Mouse (Mus musculus) liver, embryonic 12.5 days (tissue): ENCODE data around the gene Prpf40b. TPM values are rescaled to one million over a fixed set of nuclear protein-coding genes. Genes with fewer than 3 reads are reported as not detected.
A peak's percentile ranks its signal among the peaks of the same experiment; 100 is the strongest.
"Not testable (repeated sequence)": the region's sequence is repeated elsewhere in the genome, so short reads cannot be mapped to it uniquely, and the experiment has no call there.

Experiments used
- ATAC-seq: fragments of 200-750 bp; cut with Nextera tagmentation; 2 replicates; pipeline ENCODE4 v1.8.0; 2017; ENCODE audit warnings: moderate number of reproducible peaks, mild to moderate bottlenecking, moderate library complexity
- H3K27ac ChIP-seq: fragments of 300-500 bp; sonication (generic); 2 replicates; pipeline ENCODE4 v1.5.1; 2016; ENCODE audit warnings: mild to moderate bottlenecking
- H3K27me3 ChIP-seq: fragments of 300-500 bp; sonication (generic); replicated peaks from 2 replicates; pipeline ENCODE4 v1.6.1; 2016; ENCODE audit warnings: mild to moderate bottlenecking, moderate library complexity
- H3K36me3 ChIP-seq: fragments of 300-500 bp; sonication (generic); 2 replicates; pipeline ENCODE4 v1.6.1; 2016; ENCODE audit warnings: mild to moderate bottlenecking, moderate library complexity
- H3K4me1 ChIP-seq: fragments of 300-500 bp; sonication (generic); 2 replicates; pipeline ENCODE4 v1.6.1; 2016
- H3K4me2 ChIP-seq: fragments of 300-500 bp; sonication (generic); 2 replicates; pipeline ENCODE4 v1.6.1; 2016; ENCODE audit warnings: mild to moderate bottlenecking, moderate library complexity
- H3K4me3 ChIP-seq: fragments of 300-500 bp; sonication (generic); 2 replicates; pipeline ENCODE4 v1.5.1; 2016; ENCODE audit warnings: mild to moderate bottlenecking, moderate library complexity
- H3K9ac ChIP-seq: fragments of 300-500 bp; sonication (generic); 2 replicates; pipeline ENCODE4 v1.6.1; 2016; ENCODE audit warnings: mild to moderate bottlenecking, moderate library complexity
- H3K9me3 ChIP-seq: fragments of 300-500 bp; sonication (generic); replicated peaks from 2 replicates; pipeline ENCODE4 v1.6.1; 2016; ENCODE audit warnings: mild to moderate bottlenecking, moderate library complexity
- WGBS: fragments of 180-500 bp; shearing (Covaris S2); methylation state at CpG from one replicate; pipeline ENCODE4 v1.1.7; 2016; ENCODE audit not compliant: insufficient replicate concordance; 5-methylcytosine and 5-hydroxymethylcytosine counted together
- polyA plus RNA-seq: library from polyadenylated mRNA; unstranded; fragments of >200 nt; fragmentation: Nextera tagmentation; extraction: Ambion mirVana; gene quantifications from 2 replicates; pipeline ENCODE4 v1.2.1, GENCODE M21; 2016

Gene Prpf40b
- polyA plus RNA-seq: 13.8 and 15.5 TPM in 2 replicates

DNA sequence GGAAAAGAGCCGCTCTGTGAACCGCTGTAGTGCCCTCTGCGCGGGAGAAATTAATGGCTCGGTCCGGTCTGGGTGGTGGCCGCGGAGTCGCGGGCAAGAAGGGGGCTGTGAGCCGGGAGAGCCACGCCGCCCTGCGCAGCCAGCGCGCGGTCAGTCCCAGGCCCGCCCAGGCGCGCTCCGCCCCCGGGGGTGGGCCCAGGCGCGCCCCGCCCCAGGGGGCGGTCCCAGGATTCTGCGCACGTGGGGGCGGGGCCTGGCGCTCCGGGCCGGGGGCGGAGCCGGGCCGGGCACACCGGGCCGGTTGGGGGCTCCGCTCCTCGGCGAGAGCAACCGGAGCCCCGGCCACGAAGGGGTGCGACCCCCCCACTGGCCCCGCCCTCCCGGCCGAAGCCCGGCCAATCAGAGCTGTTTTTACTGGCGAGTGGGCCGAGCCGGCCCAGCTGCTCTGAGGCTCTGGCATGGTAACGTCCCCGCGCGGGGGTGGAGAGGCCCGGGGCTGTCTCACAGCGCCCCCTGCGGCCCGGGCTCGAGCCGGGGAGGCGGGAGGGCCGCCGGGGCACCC, at the start of gene Prpf40b:
Gene Prpf40b (plus strand): TSS at position 275 of the 562 bp plus-strand sequence.
- peak within 1 kb of the TSS; percentile 72 for H3K27ac ChIP-seq
- no peaks in the 10 kb centered on the region for H3K36me3 ChIP-seq
- peaks cover 19% of the 10 kb centered on the region; the same call in 1 of the 2 replicates for H3K27me3 ChIP-seq
- peak within 1 kb of the TSS; percentile 85 for H3K4me2 ChIP-seq
- peak within 1 kb of the TSS; percentile 72 for H3K9ac ChIP-seq
- under 1% methylated on average over 60 of the region's 64 CpGs for WGBS
- no peaks in the 10 kb centered on the region for H3K9me3 ChIP-seq
- H3K4me3 ChIP-seq: peak within 1 kb of the TSS; percentile 72
- peaks cover 24% of the 10 kb centered on the region for H3K4me1 ChIP-seq
- ATAC-seq: peak; percentile 94

DNA sequence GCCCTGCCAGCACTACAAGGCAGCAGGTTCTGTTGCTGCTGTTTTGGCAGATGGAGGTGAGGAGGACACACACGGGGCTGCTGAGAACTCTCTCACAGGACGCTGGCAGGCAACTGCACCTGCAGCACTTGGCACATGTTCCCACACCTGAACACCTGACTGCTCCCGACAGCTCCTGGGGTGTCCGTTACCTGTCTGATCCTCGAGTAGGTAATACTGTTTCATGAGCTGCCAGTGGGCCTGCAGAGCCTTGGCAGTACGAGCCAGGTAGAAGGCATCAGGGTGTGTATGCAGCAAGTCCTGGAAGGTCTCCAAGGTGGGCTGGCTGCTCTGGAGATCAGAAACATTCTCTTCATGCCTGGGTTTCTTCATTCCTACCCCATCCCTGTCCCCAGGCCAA, 48.2 kb upstream of the Prpf40b start:
- ATAC-seq, H3K9me3 ChIP-seq, H3K4me3 ChIP-seq, H3K27ac ChIP-seq, H3K27me3 ChIP-seq, H3K4me2 ChIP-seq, H3K9ac ChIP-seq: not testable (repeated sequence)
- Histone ChIP-seq H3K36me3 (peaks cover 84% of the 10 kb centered on the region), H3K4me1 (peaks cover 19% of the 10 kb centered on the region)
- 73% methylated on average over 6 of the region's 6 CpGs for WGBS

DNA sequence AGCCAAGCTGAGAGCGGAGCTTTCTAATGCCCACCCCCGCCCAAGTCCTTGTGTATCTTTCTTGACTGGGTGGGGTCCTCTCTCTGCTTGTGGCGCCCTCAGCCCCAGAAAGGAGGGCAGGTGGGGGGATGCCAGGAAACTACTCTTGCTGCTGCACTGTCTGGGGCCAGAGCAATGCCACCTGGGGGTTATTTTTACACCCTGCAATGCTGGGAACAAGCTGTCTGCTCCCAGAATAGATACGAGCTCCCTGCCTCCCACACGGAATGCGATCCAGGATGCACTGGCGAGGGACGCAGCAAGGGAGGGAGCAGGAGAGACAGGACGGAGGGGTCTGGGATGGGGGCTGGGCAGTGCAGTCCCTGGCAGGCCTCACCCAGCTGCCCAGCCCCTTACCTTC, 45.9 kb upstream of the Prpf40b start:
- peaks cover 62% of the 10 kb centered on the region for H3K36me3 ChIP-seq
- ATAC-seq: no peak
- no peak overlapping the region for H3K27ac ChIP-seq
- H3K9me3 ChIP-seq: no peaks in the 10 kb centered on the region
- H3K4me1 ChIP-seq: peaks cover 34% of the 10 kb centered on the region
- no peak overlapping the region for H3K9ac ChIP-seq
- H3K4me2 ChIP-seq: no peak overlapping the region
- H3K27me3 ChIP-seq: no peaks in the 10 kb centered on the region
- no peak overlapping the region for H3K4me3 ChIP-seq
- 81% methylated on average over 9 of the region's 9 CpGs for WGBS

DNA sequence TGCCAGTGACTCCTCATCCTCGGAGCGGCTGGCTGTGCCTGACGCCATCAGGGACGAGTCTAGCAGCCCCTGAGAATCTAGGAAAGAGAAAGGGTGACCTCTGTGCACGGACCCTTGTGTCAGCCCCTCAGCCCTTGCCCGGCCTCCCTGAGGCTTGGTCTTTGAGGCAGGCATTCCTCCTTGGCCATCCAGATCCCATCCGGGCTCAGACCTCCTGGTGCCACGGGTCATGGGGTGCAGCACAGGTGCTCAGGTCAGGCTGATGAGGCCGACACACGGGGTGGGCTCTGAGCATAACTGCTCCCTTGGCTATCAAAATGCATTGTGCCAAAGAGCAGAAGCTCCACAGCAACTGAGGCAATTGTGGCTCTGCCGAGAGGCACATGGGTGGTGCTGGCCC, 44.9 kb upstream of the Prpf40b start:
- peak overlapping the region; percentile 37; the same call in 1 of the 2 replicates for H3K9ac ChIP-seq
- H3K4me2 ChIP-seq: no peak overlapping the region
- ATAC-seq: no peak
- peaks cover 52% of the 10 kb centered on the region for H3K36me3 ChIP-seq
- no peak overlapping the region for H3K27ac ChIP-seq
- H3K4me1 ChIP-seq: peaks cover 42% of the 10 kb centered on the region
- H3K27me3 ChIP-seq: no peaks in the 10 kb centered on the region
- H3K9me3 ChIP-seq: no peaks in the 10 kb centered on the region
- H3K4me3 ChIP-seq: no peak overlapping the region
- WGBS: 86% methylated on average over 11 of the region's 11 CpGs

DNA sequence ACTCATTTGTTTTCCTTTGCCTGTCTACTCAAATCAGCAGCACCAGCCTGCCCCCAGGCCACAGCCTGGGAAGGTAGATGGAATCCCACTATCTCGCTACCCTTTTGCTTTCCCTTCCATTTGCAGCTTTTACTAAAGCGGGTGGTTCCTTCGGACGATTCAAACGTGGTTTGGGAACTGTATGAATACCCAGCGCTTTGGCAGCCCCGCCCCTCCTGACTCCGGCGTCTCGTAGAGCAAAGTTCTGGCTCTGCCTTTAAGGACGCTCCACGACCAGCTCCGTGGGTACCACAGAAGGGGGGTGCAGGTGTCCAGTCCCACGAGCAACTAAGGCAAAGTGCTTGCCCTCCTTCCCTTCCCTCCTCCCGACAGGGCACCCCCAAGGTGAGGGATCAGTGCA, 43.8 kb upstream of the Prpf40b start:
- peaks cover 42% of the 10 kb centered on the region for H3K4me1 ChIP-seq
- peak overlapping the region; percentile 67 for H3K9ac ChIP-seq
- H3K36me3 ChIP-seq: peaks cover 41% of the 10 kb centered on the region
- WGBS: under 1% methylated on average over 14 of the region's 15 CpGs
- peak overlapping the region; percentile 68 for H3K4me3 ChIP-seq
- H3K27ac ChIP-seq: 0 out of 2 replicates have a peak overlapping the region, but pooled peaks have one; percentile 43
- peak overlapping the region; percentile 87 for H3K4me2 ChIP-seq
- not testable (repeated sequence) for H3K27me3 ChIP-seq, H3K9me3 ChIP-seq
- peak; percentile 22 for ATAC-seq

DNA sequence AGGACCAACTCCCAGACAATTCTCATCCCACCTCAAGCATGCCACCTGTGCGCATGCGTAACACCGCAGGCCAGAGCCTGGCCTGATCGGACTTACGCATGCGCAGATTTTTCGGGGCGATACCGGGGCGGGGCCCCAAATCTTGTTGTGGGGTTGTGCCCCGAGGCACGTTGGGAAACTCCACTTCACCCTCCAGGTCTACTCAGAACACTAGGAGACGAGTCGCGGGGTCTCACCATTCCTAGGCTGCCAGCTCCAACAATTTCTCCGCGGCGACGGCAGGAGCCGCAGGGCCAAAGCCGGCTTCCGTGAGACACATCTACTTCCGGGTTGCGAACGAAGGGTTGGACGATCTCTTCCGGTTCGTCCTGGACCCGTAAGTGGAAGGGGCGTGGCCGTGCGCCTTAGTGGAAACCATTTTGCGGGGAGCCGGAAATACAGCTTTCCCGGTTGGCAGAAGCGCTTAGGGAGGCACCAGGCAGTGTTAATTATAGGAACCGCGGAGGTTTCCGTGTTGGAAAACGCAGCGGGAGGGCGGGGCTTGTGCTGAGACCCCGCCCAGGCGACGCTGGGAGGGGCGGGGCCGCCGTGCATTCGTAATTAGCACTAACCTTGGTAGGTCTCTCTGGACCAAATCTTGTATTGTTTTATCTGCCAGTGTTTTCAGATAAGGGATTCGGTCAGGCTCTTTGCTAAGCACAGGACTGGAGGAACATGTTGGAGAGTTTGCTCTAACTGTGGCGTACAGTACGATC, 43.1 kb upstream of the Prpf40b start, which contains the start of gene Mcrs1:
Gene Mcrs1 (minus strand): TSS at position 336 of the 755 bp plus-strand sequence.
- Histone ChIP-seq H3K4me1 (peaks cover 42% of the 10 kb centered on the region), H3K27ac (peak within 1 kb of the TSS; percentile 98), H3K9me3 (no peaks in the 10 kb centered on the region), H3K4me2 (peak within 1 kb of the TSS; percentile 87), H3K36me3 (peaks cover 34% of the 10 kb centered on the region), H3K4me3 (peak within 1 kb of the TSS; percentile 68), H3K27me3 (0 out of 2 replicates have a peak, but pooled peaks cover 3% of the 10 kb centered on the region), H3K9ac (peak within 1 kb of the TSS; percentile 76)
- ATAC-seq: peak; percentile 88
- WGBS: under 1% methylated on average over 52 of the region's 52 CpGs

DNA sequence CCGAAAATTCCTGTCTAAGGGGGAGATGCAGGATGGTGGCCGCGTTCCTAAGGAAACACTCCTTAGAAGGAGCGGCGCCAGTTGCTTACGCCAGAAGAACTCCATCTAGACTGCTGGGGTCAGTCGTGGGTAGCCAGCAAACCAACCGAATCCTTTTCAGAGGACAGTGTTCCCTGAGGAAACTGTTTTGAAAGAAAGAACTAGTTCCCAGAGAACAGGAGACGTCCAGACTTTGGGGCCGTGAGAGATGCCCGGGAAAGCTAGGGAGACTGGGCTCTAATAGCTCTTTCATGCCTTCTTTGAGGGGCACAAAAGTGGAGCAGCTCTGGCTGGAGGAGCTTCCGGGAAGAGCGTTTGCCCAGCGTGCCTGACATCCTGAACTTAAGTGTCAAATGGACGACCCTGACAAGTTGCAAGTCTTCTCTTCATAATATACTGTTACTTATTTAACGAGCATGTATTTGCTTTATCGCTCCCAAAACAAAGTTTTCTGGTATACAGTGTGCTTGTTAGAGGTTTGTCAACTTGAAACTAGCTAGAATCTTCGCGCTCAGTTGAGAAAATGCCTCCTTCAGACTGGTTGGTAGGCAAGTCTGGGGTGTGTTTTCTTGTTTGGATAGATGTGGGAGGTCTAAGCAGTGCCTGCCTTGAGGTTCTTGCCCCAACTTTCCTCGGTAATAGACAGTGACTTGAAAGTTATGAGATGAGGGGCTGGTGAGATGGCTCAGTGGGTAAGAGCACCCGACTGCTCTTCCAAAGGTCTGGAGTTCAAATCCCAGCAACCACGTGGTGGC, 42.3 kb upstream of the Prpf40b start:
- Histone ChIP-seq H3K4me2 (peak overlapping the region; percentile 87), H3K9ac (peak overlapping the region; percentile 76), H3K9me3 (no peaks in the 10 kb centered on the region), H3K4me3 (peak overlapping the region; percentile 68), H3K4me1 (peaks cover 42% of the 10 kb centered on the region), H3K27ac (peak overlapping the region; percentile 98), H3K36me3 (peaks cover 27% of the 10 kb centered on the region), H3K27me3 (0 out of 2 replicates have a peak, but pooled peaks cover 3% of the 10 kb centered on the region)
- 3% methylated on average over 22 of the region's 22 CpGs for WGBS
- peak; percentile 17; the same call in 1 of the 2 replicates for ATAC-seq

DNA sequence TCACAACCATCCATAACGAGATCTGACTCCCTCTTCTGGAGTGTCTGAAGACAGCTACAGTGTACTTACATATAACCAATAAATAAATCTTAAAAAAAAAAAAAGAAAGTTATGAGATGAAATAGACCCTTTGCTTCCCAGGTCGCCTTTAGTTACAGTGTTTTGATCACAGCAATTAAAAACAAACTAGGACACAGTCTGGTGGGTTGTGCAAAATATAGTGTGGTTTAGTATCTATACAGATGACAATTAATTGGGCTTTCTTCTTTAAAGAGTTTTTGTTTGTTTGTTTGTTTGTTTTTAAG, 41.8 kb upstream of the Prpf40b start:
- H3K27me3 ChIP-seq, H3K9me3 ChIP-seq, H3K4me3 ChIP-seq, ATAC-seq, H3K9ac ChIP-seq, H3K27ac ChIP-seq: not testable (repeated sequence)
- WGBS: 36% methylated on average over 2 of the region's 2 CpGs
- H3K4me1 ChIP-seq: peaks cover 42% of the 10 kb centered on the region
- H3K4me2 ChIP-seq: peak overlapping the region; percentile 87
- peaks cover 21% of the 10 kb centered on the region for H3K36me3 ChIP-seq

DNA sequence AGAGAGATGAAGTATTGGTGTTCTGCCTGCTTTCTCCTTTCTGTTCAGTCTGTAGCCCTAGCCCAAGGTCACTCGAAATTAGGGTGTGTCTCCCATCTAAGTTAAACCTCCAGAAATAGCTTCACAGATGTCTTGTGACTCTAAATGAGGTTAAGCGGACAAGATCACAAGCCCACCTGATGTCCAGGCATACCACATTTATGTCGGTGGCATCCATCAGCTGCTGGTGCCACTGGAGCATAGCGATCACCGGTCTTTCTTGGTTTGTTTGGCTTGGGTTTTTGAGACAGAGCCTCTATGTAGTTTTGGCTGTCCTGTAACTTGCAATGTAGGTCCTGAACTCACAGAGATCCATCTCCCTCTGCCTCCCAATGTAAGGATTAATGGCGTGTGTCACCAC, 41.1 kb upstream of the Prpf40b start:
- WGBS: 81% methylated on average over 6 of the region's 6 CpGs
- no peak overlapping the region for H3K4me2 ChIP-seq
- no peak for ATAC-seq

DNA sequence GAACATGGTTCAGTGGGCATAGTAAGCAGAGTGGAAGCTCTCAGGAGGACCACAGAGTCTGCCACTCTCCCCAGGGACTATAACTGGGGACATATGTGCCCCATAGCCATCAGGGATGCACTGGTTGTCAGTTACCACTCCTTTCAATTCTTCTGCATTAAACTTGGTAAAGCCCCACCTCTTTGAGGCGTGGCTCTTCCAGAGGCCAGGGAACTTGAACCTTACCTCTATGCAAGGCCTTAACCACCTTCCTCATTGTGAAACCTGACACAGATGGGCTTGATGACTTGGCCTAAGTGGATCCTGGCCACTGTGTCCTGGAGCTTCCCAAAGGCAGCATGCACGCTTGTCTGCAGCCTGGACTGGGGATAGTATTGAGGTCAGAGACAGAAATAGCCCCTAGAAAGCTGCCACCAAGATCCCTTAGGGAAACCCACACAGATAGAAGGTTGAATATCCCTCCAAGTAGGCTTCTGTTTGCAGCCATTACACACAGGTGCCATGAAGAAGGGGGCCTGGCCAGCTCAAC, 40.3 kb upstream of the Prpf40b start:
- Histone ChIP-seq H3K27me3 (0 out of 2 replicates have a peak, but pooled peaks cover 3% of the 10 kb centered on the region), H3K9ac (no peak overlapping the region), H3K4me2 (no peak overlapping the region), H3K4me1 (peaks cover 41% of the 10 kb centered on the region), H3K4me3 (no peak overlapping the region), H3K9me3 (no peaks in the 10 kb centered on the region), H3K27ac (no peak overlapping the region), H3K36me3 (peaks cover 7% of the 10 kb centered on the region)
- 72% methylated on average over 2 of the region's 2 CpGs for WGBS
- no peak for ATAC-seq

More for the DNA sequence above, 41.1 kb upstream of the Prpf40b start:
- peaks cover 15% of the 10 kb centered on the region for H3K36me3 ChIP-seq
- H3K4me1 ChIP-seq: peaks cover 42% of the 10 kb centered on the region
- no peak overlapping the region for H3K4me3 ChIP-seq
- H3K27ac ChIP-seq: no peak overlapping the region
- 0 out of 2 replicates have a peak, but pooled peaks cover 3% of the 10 kb centered on the region for H3K27me3 ChIP-seq
- no peak overlapping the region for H3K9ac ChIP-seq
- H3K9me3 ChIP-seq: no peaks in the 10 kb centered on the region

DNA sequence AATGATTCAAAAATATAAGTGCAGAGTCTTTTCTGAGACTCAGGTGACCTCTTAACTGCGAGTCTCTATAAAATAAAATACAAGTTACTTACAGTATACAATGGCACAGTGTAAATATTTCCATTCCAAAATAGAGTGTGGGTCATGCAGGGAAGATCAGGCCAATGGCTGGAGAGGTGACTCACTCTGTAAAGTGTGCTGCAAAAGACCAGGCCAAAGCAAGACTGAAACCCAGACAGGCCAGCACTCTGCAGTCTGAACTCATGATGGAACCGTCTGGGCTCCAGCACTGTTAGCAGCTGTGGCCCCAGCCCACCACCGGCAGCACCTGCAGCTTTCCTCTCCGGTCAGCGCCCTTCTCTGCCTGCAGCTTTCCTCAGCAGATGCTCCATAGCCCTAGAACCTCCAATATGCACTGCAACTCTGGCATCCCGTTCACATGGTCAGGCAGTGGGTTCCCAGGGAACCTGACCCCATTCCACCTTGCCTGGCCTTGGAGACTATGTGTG, 39.6 kb upstream of the Prpf40b start:
- Histone ChIP-seq H3K27me3 (0 out of 2 replicates have a peak, but pooled peaks cover 3% of the 10 kb centered on the region), H3K27ac (no peak overlapping the region), H3K4me1 (peaks cover 42% of the 10 kb centered on the region), H3K9me3 (no peaks in the 10 kb centered on the region), H3K4me2 (no peak overlapping the region), H3K36me3 (no peaks in the 10 kb centered on the region), H3K4me3 (no peak overlapping the region), H3K9ac (no peak overlapping the region)
- 75% methylated on average over 6 of the region's 6 CpGs for WGBS
- ATAC-seq: no peak
